Mouse (Mus musculus) CH12.LX (cell line): ENCODE measurements around the gene Evi5l. TPM values are rescaled to one million over a fixed set of nuclear protein-coding genes. Genes with fewer than 3 reads are reported as not detected.

Source experiments
- DNase-seq: peaks from one replicate; pipeline ENCODE4 v3.0.0-alpha.2; 2013; ENCODE audit errors: extremely low read depth
- H3K27ac ChIP-seq: 2 replicates; pipeline ENCODE4 v1.5.1; 2012; ENCODE audit warnings: low read depth, mild to moderate bottlenecking, control low read depth, moderate library complexity; ENCODE audit not compliant: insufficient read depth
- H3K27me3 ChIP-seq: replicated peaks from 2 replicates; pipeline ENCODE3; 2012; ENCODE audit warnings: inconsistent platforms
- H3K36me3 ChIP-seq, 2 experiments: replicated peaks in 1 of 2; 2 replicates each; pipeline versions ENCODE3 to v1.6.1; 2012; ENCODE audit warnings: inconsistent platforms in 1 of 2, low read length in 1 of 2, mild to moderate bottlenecking in 1 of 2, mixed read lengths in 1 of 2, moderate library complexity in 1 of 2; ENCODE audit not compliant: control insufficient read depth in 1 of 2, insufficient read depth in 1 of 2
- H3K4me1 ChIP-seq, 2 experiments: 2 replicates each; pipeline ENCODE4 v1.6.1; 2012; ENCODE audit warnings: inconsistent platforms in 1 of 2, moderate library complexity in 1 of 2; ENCODE audit not compliant: insufficient read depth in 2 of 2, control insufficient read depth in 1 of 2
- H3K4me2 ChIP-seq: 2 replicates; pipeline ENCODE4 v1.6.1; 2012; ENCODE audit warnings: low read depth, mild to moderate bottlenecking, control low read depth; ENCODE audit not compliant: poor library complexity, insufficient read depth, severe bottlenecking
- H3K4me3 ChIP-seq, 3 experiments: fragments of 150-350 bp in 1 of 3; sonication (generic) in 1 of 3; replicated peaks in 1 of 3; 2 replicates each; pipeline versions ENCODE3 to v1.5.1; 2011 to 2012; ENCODE audit warnings: low read depth in 2 of 3, low read length in 2 of 3, mild to moderate bottlenecking in 2 of 3, moderate library complexity in 2 of 3, control low read depth in 1 of 3, improper control_type of control experiment in 1 of 3, inconsistent platforms in 1 of 3, mixed read lengths in 1 of 3; ENCODE audit not compliant: poor library complexity in 1 of 3
- H3K79me2 ChIP-seq: replicated peaks from 2 replicates; pipeline ENCODE4 v1.6.1; 2012; ENCODE audit warnings: mild to moderate bottlenecking, moderate library complexity; ENCODE audit not compliant: control insufficient read depth, poor library complexity, insufficient read depth, severe bottlenecking; ENCODE audit errors: extremely low read depth
- H3K9ac ChIP-seq: 2 replicates; pipeline ENCODE4 v1.6.1; 2012; ENCODE audit warnings: low read depth, mild to moderate bottlenecking, control low read depth, moderate library complexity; ENCODE audit not compliant: insufficient read depth
- H3K9me3 ChIP-seq: replicated peaks from 2 replicates; pipeline ENCODE3; 2012; ENCODE audit warnings: low read length, inconsistent platforms, mixed read lengths
- BHLHE40 ChIP-seq: IDR thresholded peaks from 2 replicates; pipeline ENCODE4 v1.6.1; 2011; ENCODE audit warnings: mild to moderate bottlenecking, low read depth, low read length, improper control_type of control experiment
- CTCF ChIP-seq, 2 experiments: IDR thresholded peaks in 1 of 2; conservative IDR thresholded peaks in 1 of 2; 2 replicates each; pipeline ENCODE4 v1.5.1; 2011 to 2012; ENCODE audit warnings: low read depth in 2 of 2, low read length in 2 of 2, improper control_type of control experiment in 1 of 2, inconsistent platforms in 1 of 2, mild to moderate bottlenecking in 1 of 2, moderate library complexity in 1 of 2
- ELF1 ChIP-seq: IDR thresholded peaks from 2 replicates; pipeline ENCODE4 v1.6.1; 2014; ENCODE audit warnings: low read depth, mild to moderate bottlenecking, inconsistent platforms, low read length, improper control_type of control experiment
- HCFC1 ChIP-seq: IDR thresholded peaks from 2 replicates; pipeline ENCODE4 v1.6.1; 2012; ENCODE audit warnings: low read depth, mild to moderate bottlenecking, inconsistent platforms, low read length, improper control_type of control experiment
- IRF4 ChIP-seq: IDR thresholded peaks from 2 replicates; pipeline ENCODE4 v1.6.1; 2014; ENCODE audit warnings: low read depth, mild to moderate bottlenecking, inconsistent platforms, low read length, improper control_type of control experiment
- JUN ChIP-seq: IDR thresholded peaks from 2 replicates; pipeline ENCODE4 v1.6.1; 2011; ENCODE audit warnings: low read depth, mild to moderate bottlenecking, low read length, improper control_type of control experiment, moderate library complexity; ENCODE audit not compliant: insufficient read depth
- KAT2A ChIP-seq: IDR thresholded peaks from 2 replicates; pipeline ENCODE4 v1.6.1; 2012; ENCODE audit warnings: low read length, improper control_type of control experiment, inconsistent platforms; ENCODE audit not compliant: insufficient replicate concordance
- MAFK ChIP-seq: IDR thresholded peaks from 2 replicates; pipeline ENCODE4 v1.6.1; 2011; ENCODE audit warnings: low read length, improper control_type of control experiment; ENCODE audit not compliant: insufficient replicate concordance
- MEF2A ChIP-seq: IDR thresholded peaks from 2 replicates; pipeline ENCODE4 v1.6.1; 2014; ENCODE audit warnings: low read depth, mild to moderate bottlenecking, inconsistent platforms, low read length, improper control_type of control experiment, borderline replicate concordance
- MXI1 ChIP-seq: IDR thresholded peaks from 2 replicates; pipeline ENCODE4 v1.6.1; 2011; ENCODE audit warnings: mild to moderate bottlenecking, low read depth, low read length, improper control_type of control experiment
- MYC ChIP-seq: IDR thresholded peaks from 2 replicates; pipeline ENCODE4 v1.6.1; 2011; ENCODE audit warnings: low read depth, mild to moderate bottlenecking, improper control_type of control experiment, low read length
- NELFE ChIP-seq: IDR thresholded peaks from 2 replicates; pipeline ENCODE4 v1.6.1; 2011; ENCODE audit warnings: low read depth, low read length, improper control_type of control experiment
- NRF1 ChIP-seq: IDR thresholded peaks from 2 replicates; pipeline ENCODE4 v1.6.1; 2014; ENCODE audit warnings: low read depth, mild to moderate bottlenecking, inconsistent platforms, low read length, improper control_type of control experiment, moderate library complexity
- PAX5 ChIP-seq: IDR thresholded peaks from 2 replicates; pipeline ENCODE4 v1.6.1; 2012; ENCODE audit warnings: low read length, inconsistent platforms, mixed read lengths
- POLR2A ChIP-seq: IDR thresholded peaks from 2 replicates; pipeline ENCODE4 v1.6.1; 2011; ENCODE audit warnings: low read depth, mild to moderate bottlenecking, improper control_type of control experiment, low read length
- RAD21 ChIP-seq: IDR thresholded peaks from 2 replicates; pipeline ENCODE4 v1.6.1; 2011; ENCODE audit warnings: low read depth, mild to moderate bottlenecking, low read length, improper control_type of control experiment, moderate library complexity
- RCOR1 ChIP-seq: conservative IDR thresholded peaks from 2 replicates; pipeline ENCODE4 v1.6.1; 2012; ENCODE audit warnings: low read depth, mild to moderate bottlenecking, inconsistent platforms, low read length, improper control_type of control experiment
- SMC3 ChIP-seq: IDR thresholded peaks from 2 replicates; pipeline ENCODE4 v1.6.1; 2011; ENCODE audit warnings: low read depth, low read length, improper control_type of control experiment
- TCF12 ChIP-seq: IDR thresholded peaks from 2 replicates; pipeline ENCODE4 v1.6.1; 2014; ENCODE audit warnings: low read depth, mild to moderate bottlenecking, inconsistent platforms, low read length, improper control_type of control experiment
- UBTF ChIP-seq: IDR thresholded peaks from 2 replicates; pipeline ENCODE4 v1.6.1; 2012; ENCODE audit warnings: low read depth, mild to moderate bottlenecking, inconsistent platforms, low read length, improper control_type of control experiment, moderate library complexity
- dilution Hi-C: fragments of 300-500 bp; cut with MboI; formaldehyde crosslinking; loops from 2 replicates; pipeline ENCODE4 v1.14.3; 2020; ENCODE audit warnings: low sequenced_read_pairs; ENCODE audit not compliant: extremely low pct_unique_long_range_greater_than_20kb, extremely low pct_ligation_motif_present
- in situ Hi-C: fragments of 300-500 bp; cut with MboI; formaldehyde crosslinking; loops from 3 replicates; pipeline ENCODE4 v1.14.3; 2019; ENCODE audit warnings: low sequenced_read_pairs, low pct_ligation_motif_present, low pct_unique_long_range_greater_than_20kb, mixed read lengths
- polyA plus RNA-seq: library from polyadenylated mRNA; unstranded; fragments of >175 nt; gene quantifications from 2 replicates; pipeline ENCODE4 v1.2.1, GENCODE M21; 2012; ENCODE audit warnings: low read depth; ENCODE audit not compliant: insufficient read length
- total RNA-seq, 2 experiments: library from RNA; depleted of rRNA; stranded (reverse); fragments of 300-350 nt in 1 of 2; fragments of >200 nt in 1 of 2; gene quantifications; 2 replicates each; pipeline ENCODE4 v1.2.3; 2012 to 2014

Evi5l gene
- total and polyA plus RNA-seq, 3 experiments: 2.2 to 6.6 (median 3.6) TPM

DNA sequence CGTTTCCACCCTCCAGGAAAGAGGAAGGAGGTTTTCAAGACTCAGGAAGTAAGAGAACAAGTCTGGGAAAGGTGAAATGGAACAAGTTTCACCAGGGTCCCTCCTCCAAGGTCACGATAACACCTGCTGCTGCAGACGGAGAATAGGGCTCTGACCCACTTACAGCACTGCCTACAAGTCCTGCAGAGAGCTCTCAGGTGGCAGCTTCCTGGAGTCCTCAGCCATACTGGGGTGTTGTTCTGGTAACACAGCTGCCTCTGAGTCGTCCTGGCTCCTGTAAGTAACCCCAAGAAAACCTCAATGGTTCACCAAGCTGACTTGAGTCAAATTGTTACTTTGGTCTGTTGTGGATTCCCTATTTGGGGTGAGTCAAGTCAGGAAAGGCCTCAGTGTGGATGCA, 3.6 kb upstream of the Evi5l start:
- no peaks in the 10 kb centered on the region for H3K36me3 ChIP-seq
- in situ Hi-C loops (loop anchor here (25.0 kb wide), 1 partner anchor 350 kb away; no protein-coding TSS in a partner anchor), dilution Hi-C loops (no loop called here)
- TF ChIP-seq CTCF (conservative IDR thresholded peaks at IDR 0.05 in 1 of 2, IDR thresholded peaks at IDR 0.05 in 1 of 2; ENCODE audit: low read depth in 2 of 2, low read length in 2 of 2) (no peak), NELFE (no peak), RCOR1 (no peak), MEF2A (no peak), IRF4 (no peak), ELF1 (no peak), POLR2A (no peak), SMC3 (no peak), MAFK (no peak), UBTF (no peak), HCFC1 (no peak), KAT2A (no peak), JUN (no peak), RAD21 (no peak), MYC (no peak), PAX5 (no peak)
- no peaks in the 10 kb centered on the region for H3K9me3 ChIP-seq
- no peaks in the 10 kb centered on the region for H3K79me2 ChIP-seq
- peaks cover 3 to 4% of the 10 kb centered on the region in 2 experiments; a peak in 3 of 4 replicates for H3K4me1 ChIP-seq
- no peak overlapping the region for H3K9ac ChIP-seq
- no peak overlapping the region for H3K4me3 ChIP-seq
- H3K27ac ChIP-seq: no peak overlapping the region
- peaks cover 12% of the 10 kb centered on the region for H3K27me3 ChIP-seq
- H3K4me2 ChIP-seq: no peak overlapping the region
- DNase-seq: no peak

DNA sequence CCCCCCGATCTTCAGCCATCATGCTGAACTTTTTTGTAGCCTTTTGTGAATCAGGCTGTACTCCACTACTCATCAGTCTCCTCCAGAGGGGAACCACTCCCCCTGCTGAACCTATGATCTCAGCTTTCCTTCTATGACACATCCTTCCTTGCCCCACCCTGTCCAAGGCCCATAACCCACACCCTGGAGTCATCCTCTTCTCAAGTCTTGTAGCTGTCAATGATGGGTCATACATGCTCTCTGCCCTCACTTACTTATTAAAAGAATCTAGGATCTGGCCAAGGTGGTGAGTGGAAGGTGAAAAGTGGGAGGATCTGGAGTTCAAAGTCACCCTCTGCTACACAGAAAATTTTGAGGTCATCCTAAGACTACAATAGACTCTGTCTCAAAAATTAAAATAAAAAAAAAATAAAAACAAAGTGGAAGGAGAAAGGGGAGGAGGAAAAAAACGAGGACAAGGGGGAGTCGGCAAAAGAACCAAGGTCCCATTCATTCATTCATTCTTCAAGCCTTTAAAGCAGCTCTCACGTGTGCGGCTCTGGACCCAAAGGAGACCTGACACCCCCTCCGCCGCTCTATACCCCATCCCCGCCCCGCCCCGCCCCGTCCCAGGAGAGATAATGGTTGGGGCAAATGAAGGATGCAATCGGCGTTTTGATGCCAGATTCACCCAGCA, 1.1 kb upstream of the Evi5l start:
- Histone ChIP-seq H3K4me3 (peak overlapping the region; percentile 42 to 64 (median 59)), H3K9ac (peak overlapping the region; percentile 25), H3K27me3 (peaks cover 7% of the 10 kb centered on the region), H3K4me2 (peak overlapping the region; percentile 75), H3K9me3 (no peaks in the 10 kb centered on the region), H3K79me2 (no peaks in the 10 kb centered on the region), H3K36me3 (no peaks in the 10 kb centered on the region), H3K27ac (no peak overlapping the region), H3K4me1 (peaks cover 11 to 13% of the 10 kb centered on the region in 2 experiments)
- dilution Hi-C loops (no loop called here), in situ Hi-C loops (loop anchor here (25.0 kb wide), 1 partner anchor 347 kb away; no protein-coding TSS in a partner anchor)
- DNase-seq: peak; percentile 50
- peak; percentile 68; the same call in 1 of the 2 replicates for TF ChIP-seq MXI1
- no peak for TF ChIP-seq NRF1
- TF ChIP-seq BHLHE40: peak; percentile 59; the same call in 1 of the 2 replicates
- TF ChIP-seq TCF12: no peak
